Mouse (Mus musculus) heart, adult 2 months (tissue): ENCODE measurements around the gene Clpb. TPM values are rescaled to one million over a fixed set of nuclear protein-coding genes. Genes with fewer than 3 reads are reported as not detected.
A peak's percentile ranks its signal among the peaks of the same experiment; 100 is the strongest.

ENCODE experiments used
- DNase-seq, 2 experiments: peaks; one replicate each; pipeline ENCODE4 v3.0.0; 2021
- H3K27ac ChIP-seq: fragments of 200-600 bp; 2 replicates; pipeline ENCODE4 v1.8.1; 2022
- H3K27me3 ChIP-seq: fragments of 200-500 bp; 2 replicates; pipeline ENCODE4 v1.6.1; 2012; ENCODE audit warnings: mild to moderate bottlenecking, low read length, inconsistent platforms, mixed read lengths; ENCODE audit not compliant: control insufficient read depth, insufficient read depth
- H3K36me3 ChIP-seq: fragments of 200-500 bp; 2 replicates; pipeline ENCODE4 v1.6.1; 2012; ENCODE audit warnings: low read length, inconsistent platforms; ENCODE audit not compliant: control insufficient read depth, insufficient read depth
- H3K4me1 ChIP-seq: fragments of 200-500 bp; 2 replicates; pipeline ENCODE4 v1.6.1; 2011; ENCODE audit warnings: low read length; ENCODE audit not compliant: control insufficient read depth, insufficient read depth
- H3K4me3 ChIP-seq: fragments of 200-600 bp; 2 replicates; pipeline ENCODE4 v1.8.1; 2022
- H3K79me2 ChIP-seq: fragments of 200-500 bp; replicated peaks from 2 replicates; pipeline ENCODE4 v1.6.1; 2012; ENCODE audit warnings: mild to moderate bottlenecking, inconsistent platforms, low read length, moderate library complexity, mixed read lengths; ENCODE audit not compliant: control insufficient read depth, insufficient read depth
- H3K9ac ChIP-seq: fragments of 200-500 bp; 2 replicates; pipeline ENCODE4 v1.6.1; 2012; ENCODE audit warnings: low read depth, mild to moderate bottlenecking, control low read depth, inconsistent platforms, low read length, mixed read lengths
- CTCF ChIP-seq: fragments of 200-600 bp; IDR thresholded peaks from 2 replicates; pipeline ENCODE4 v1.8.1; 2022; ENCODE audit warnings: antibody characterized with exemption, mild to moderate bottlenecking, moderate library complexity
- EP300 ChIP-seq: fragments of 200-500 bp; IDR thresholded peaks from 2 replicates; pipeline ENCODE4 v1.6.1; 2011; ENCODE audit warnings: low read depth, low read length, control low read depth; ENCODE audit not compliant: insufficient read depth
- POLR2A ChIP-seq: fragments of 200-500 bp; IDR thresholded peaks from 2 replicates; pipeline ENCODE4 v1.6.1; 2011; ENCODE audit warnings: mild to moderate bottlenecking, low read depth, low read length, control low read depth; ENCODE audit not compliant: insufficient read depth
- WGBS: fragments of 180-500 bp; shearing (Covaris S2); methylation state at CpG from one replicate; pipeline ENCODE4 v1.1.7; 2018; 5-methylcytosine and 5-hydroxymethylcytosine counted together
- intact Hi-C: fragments of 180-260 bp; cut with DNase I; formaldehyde crosslinking; loops from one replicate; pipeline ENCODE4 v1.15.1; 2025
- polyA plus RNA-seq: library from polyadenylated mRNA; depleted of rRNA; stranded (reverse); fragments of >200 nt; gene quantifications from 2 replicates; pipeline ENCODE4 v1.2.3, GENCODE M21; 2012
- total RNA-seq, 2 experiments: library from RNA; stranded (reverse); gene quantifications; 2 replicates each; pipeline ENCODE4 v1.2.3; 2021

The Clpb gene
- total and polyA plus RNA-seq, 3 experiments, result 57.3 to 79.2 (median 72.6) TPM

- Histone ChIP-seq H3K79me2 (no peaks in the 10 kb centered on the region), H3K27me3 (no peaks in the 10 kb centered on the region), H3K27ac (no peak overlapping the region), H3K36me3 (no peaks in the 10 kb centered on the region), H3K9ac (no peak overlapping the region), H3K4me3 (no peak overlapping the region), H3K4me1 (peaks cover under 1% of the 10 kb centered on the region)
- TF ChIP-seq POLR2A, result no peak
- TF ChIP-seq CTCF, result no peak
- no peak for DNase-seq
- 77% methylated on average over 5 of the region's 5 CpGs for WGBS
- intact Hi-C loops, result no loop called here
Observed at GRCm38 (mm10) chr7:101715041-101715551, 51.7 kb downstream of the Clpb start.

GRCm38 (mm10) chr7:101720356-101720755 lies 56.9 kb downstream of the Clpb start:
- no peak overlapping the region for H3K4me3 ChIP-seq
- WGBS, result 93% methylated on average over 3 of the region's 3 CpGs
- no peaks in the 10 kb centered on the region for H3K27me3 ChIP-seq
- TF ChIP-seq CTCF, result no peak
- TF ChIP-seq POLR2A, result no peak
- no peak for TF ChIP-seq EP300
- DNase-seq, result no peak
- intact Hi-C loops, result no loop called here
- H3K27ac ChIP-seq, result no peak overlapping the region
- H3K9ac ChIP-seq, result no peak overlapping the region
- H3K4me1 ChIP-seq, result no peaks in the 10 kb centered on the region
- H3K36me3 ChIP-seq, result no peaks in the 10 kb centered on the region
- no peaks in the 10 kb centered on the region for H3K79me2 ChIP-seq

- WGBS, result 78% methylated on average over 4 of the region's 4 CpGs
- H3K27ac ChIP-seq, result no peak overlapping the region
- DNase-seq, result peak in 1 of 2 experiments; percentile 8
- no peak for TF ChIP-seq POLR2A
- TF ChIP-seq CTCF, result peak; percentile 63
- TF ChIP-seq EP300, result no peak
- H3K27me3 ChIP-seq, result no peaks in the 10 kb centered on the region
- H3K4me3 ChIP-seq, result no peak overlapping the region
- H3K79me2 ChIP-seq, result no peaks in the 10 kb centered on the region
- H3K9ac ChIP-seq, result no peak overlapping the region
- no peaks in the 10 kb centered on the region for H3K4me1 ChIP-seq
- H3K36me3 ChIP-seq, result no peaks in the 10 kb centered on the region
- intact Hi-C loops, result no loop called here
Observed at GRCm38 (mm10) chr7:101725081-101725480, 61.6 kb downstream of the Clpb start.

GRCm38 (mm10) chr7:101726980-101727379 lies 63.5 kb downstream of the Clpb start:
- H3K79me2 ChIP-seq, result no peaks in the 10 kb centered on the region
- H3K4me1 ChIP-seq, result peaks cover 2% of the 10 kb centered on the region; the same call in 1 of the 2 replicates
- no peaks in the 10 kb centered on the region for H3K27me3 ChIP-seq
- H3K9ac ChIP-seq, result no peak overlapping the region
- DNase-seq, result no peak
- H3K27ac ChIP-seq, result no peak overlapping the region
- H3K36me3 ChIP-seq, result no peaks in the 10 kb centered on the region
- intact Hi-C loops, result no loop called here
- TF ChIP-seq POLR2A, result no peak
- TF ChIP-seq CTCF, result no peak
- no peak for TF ChIP-seq EP300
- H3K4me3 ChIP-seq, result no peak overlapping the region
- WGBS, result 43% methylated on average over 2 of the region's 2 CpGs

- Histone ChIP-seq H3K27me3 (no peaks in the 10 kb centered on the region), H3K4me1 (peaks cover 3% of the 10 kb centered on the region; the same call in 1 of the 2 replicates), H3K9ac (no peak overlapping the region), H3K36me3 (no peaks in the 10 kb centered on the region), H3K79me2 (no peaks in the 10 kb centered on the region), H3K27ac (no peak overlapping the region), H3K4me3 (no peak overlapping the region)
- DNase-seq, result no peak
- intact Hi-C loops, result no loop called here
- WGBS, result 89% methylated on average over 1 of the region's 1 CpGs
- TF ChIP-seq EP300, result no peak
- TF ChIP-seq CTCF, result no peak
- TF ChIP-seq POLR2A, result no peak
Observed at GRCm38 (mm10) chr7:101732096-101732495, 68.7 kb downstream of the Clpb start.

GRCm38 (mm10) chr7:101733042-101733441 lies 69.6 kb downstream of the Clpb start:
- H3K36me3 ChIP-seq, result no peaks in the 10 kb centered on the region
- 99% methylated on average over 2 of the region's 2 CpGs for WGBS
- peaks cover 3% of the 10 kb centered on the region; the same call in 1 of the 2 replicates for H3K4me1 ChIP-seq
- intact Hi-C loops, result no loop called here
- H3K9ac ChIP-seq, result no peak overlapping the region
- no peak overlapping the region for H3K27ac ChIP-seq
- H3K4me3 ChIP-seq, result no peak overlapping the region
- no peaks in the 10 kb centered on the region for H3K27me3 ChIP-seq
- no peak for DNase-seq
- no peak for TF ChIP-seq POLR2A
- TF ChIP-seq EP300, result no peak
- TF ChIP-seq CTCF, result no peak
- no peaks in the 10 kb centered on the region for H3K79me2 ChIP-seq
